Mouse (Mus musculus) hindbrain, postnatal 0 days (tissue): Measurements from ENCODE around the gene Ubr2. TPM values are rescaled to one million over a fixed set of nuclear protein-coding genes. Genes with fewer than 3 reads are reported as not detected.

Experiments used
- ATAC-seq: fragments of 200-750 bp; cut with Nextera tagmentation; 2 replicates; pipeline ENCODE4 v1.8.0; 2017; ENCODE audit warnings: mild to moderate bottlenecking, moderate TSS enrichment, moderate library complexity
- DNase-seq: peaks from one replicate; pipeline ENCODE4 v3.0.0-alpha.2; 2015; ENCODE audit warnings: low spot score
- H3K27ac ChIP-seq: fragments of 300-500 bp; sonication (generic); 2 replicates; pipeline ENCODE4 v1.5.1; 2014; ENCODE audit warnings: mild to moderate bottlenecking
- H3K27me3 ChIP-seq: fragments of 300-500 bp; sonication (generic); 2 replicates; pipeline ENCODE4 v1.6.1; 2014; ENCODE audit warnings: low read length, mixed read lengths; ENCODE audit not compliant: insufficient read depth
- H3K36me3 ChIP-seq: fragments of 300-500 bp; sonication (generic); 2 replicates; pipeline ENCODE4 v1.6.1; 2014; ENCODE audit warnings: low read length, mixed read lengths; ENCODE audit not compliant: insufficient read depth
- H3K4me1 ChIP-seq: fragments of 300-500 bp; sonication (generic); 2 replicates; pipeline ENCODE4 v1.6.1; 2014; ENCODE audit warnings: antibody characterized with exemption, low read length, mixed read lengths; ENCODE audit not compliant: insufficient read depth
- H3K4me2 ChIP-seq: fragments of 300-500 bp; sonication (generic); 2 replicates; pipeline ENCODE4 v1.6.1; 2014; ENCODE audit warnings: low read depth, mild to moderate bottlenecking, low read length, moderate library complexity, mixed read lengths
- H3K4me3 ChIP-seq: fragments of 300-500 bp; sonication (generic); 2 replicates; pipeline ENCODE4 v1.5.1; 2014; ENCODE audit warnings: low read length
- H3K9ac ChIP-seq: fragments of 300-500 bp; sonication (generic); replicated peaks from 2 replicates; pipeline ENCODE4 v1.6.1; 2014; ENCODE audit warnings: mild to moderate bottlenecking, low read length, moderate library complexity, mixed read lengths
- H3K9me3 ChIP-seq: fragments of 300-500 bp; sonication (generic); 2 replicates; pipeline ENCODE4 v1.6.1; 2016; ENCODE audit warnings: low read length, mixed read lengths
- CTCF ChIP-seq: IDR thresholded peaks from 2 replicates; pipeline ENCODE4 v1.5.1; 2016; ENCODE audit warnings: antibody characterized with exemption, control low read depth, low read depth
- WGBS: fragments of 180-500 bp; shearing (Covaris S2); extraction: QIAGEN DNeasy Blood & Tissue Kit; methylation state at CpG from one replicate; pipeline ENCODE4 v1.1.7; 2014; 5-methylcytosine and 5-hydroxymethylcytosine counted together
- polyA plus RNA-seq: library from polyadenylated mRNA; unstranded; fragments of >200 nt; fragmentation: Nextera tagmentation; extraction: Ambion mirVana; gene quantifications from 2 replicates; pipeline ENCODE4 v1.2.1, GENCODE M21; 2015
- total RNA-seq: library from RNA; depleted of rRNA; stranded (reverse); fragments of >200 nt; gene quantifications from 2 replicates; pipeline ENCODE4 v1.2.3, GENCODE M21; 2014

Ubr2 gene
- total and polyA plus RNA-seq, 2 experiments from 2014 or later = 8.7 to 33.0 TPM

DNA sequence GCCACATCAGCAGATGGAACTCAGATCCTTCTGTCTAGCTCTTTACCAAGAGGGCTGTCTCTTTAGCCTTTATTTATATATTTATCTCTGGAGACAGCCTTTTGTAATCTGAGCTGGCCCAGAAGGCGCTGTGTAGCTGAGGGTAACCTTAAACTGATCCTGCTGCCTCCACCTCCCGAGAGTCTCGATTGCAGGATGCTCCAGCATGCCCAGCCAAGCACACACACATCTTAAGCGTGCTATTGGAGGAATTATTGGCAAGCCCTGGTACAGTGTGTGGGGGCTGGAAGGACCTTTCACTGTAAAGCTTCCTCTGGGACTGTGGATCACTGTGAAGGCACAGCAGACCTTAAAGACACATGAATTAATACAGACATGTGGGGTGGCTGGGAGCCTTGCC, 91.4 kb downstream of the Ubr2 start:
- no peak overlapping the region for H3K27ac ChIP-seq
- ATAC-seq (no peak), DNase-seq (no peak)
- no peak overlapping the region for H3K4me2 ChIP-seq
- 34% methylated on average over 4 of the region's 4 CpGs for WGBS
- TF ChIP-seq CTCF = no peak
- H3K36me3 ChIP-seq = no peaks in the 10 kb centered on the region
- H3K27me3 ChIP-seq = no peaks in the 10 kb centered on the region
- H3K4me1 ChIP-seq = no peaks in the 10 kb centered on the region
- no peaks in the 10 kb centered on the region for H3K9me3 ChIP-seq
- H3K9ac ChIP-seq = no peak overlapping the region
- H3K4me3 ChIP-seq = no peak overlapping the region

DNA sequence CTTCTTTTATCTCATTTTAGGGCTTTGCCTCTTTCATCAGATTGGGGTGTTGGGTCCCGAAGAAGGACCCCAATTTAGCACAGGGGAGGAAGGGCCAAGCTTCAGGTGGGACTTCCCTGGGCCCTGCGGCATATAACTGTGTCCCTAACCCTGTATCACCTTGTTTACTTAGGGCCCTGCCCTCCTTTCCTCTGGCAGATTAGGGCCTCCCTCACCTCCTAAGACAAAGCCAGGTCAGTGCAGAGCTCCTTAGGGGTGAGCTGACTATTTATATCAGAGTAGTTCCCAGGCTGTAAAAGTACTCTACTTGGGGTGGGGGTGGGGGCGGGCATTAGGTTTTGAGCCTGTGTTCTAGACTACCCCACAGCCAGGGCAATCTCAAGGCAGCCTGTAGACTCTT, 95.2 kb downstream of the Ubr2 start:
- no peaks in the 10 kb centered on the region for H3K36me3 ChIP-seq
- no peaks in the 10 kb centered on the region for H3K4me1 ChIP-seq
- DNase-seq = no peak
- no peak overlapping the region for H3K27ac ChIP-seq
- H3K9me3 ChIP-seq = no peaks in the 10 kb centered on the region
- no peak for TF ChIP-seq CTCF
- H3K9ac ChIP-seq = no peak overlapping the region
- H3K27me3 ChIP-seq = no peaks in the 10 kb centered on the region
- ATAC-seq = no peak
- H3K4me3 ChIP-seq = no peak overlapping the region
- WGBS = 80% methylated on average over 3 of the region's 3 CpGs
- no peak overlapping the region for H3K4me2 ChIP-seq

DNA sequence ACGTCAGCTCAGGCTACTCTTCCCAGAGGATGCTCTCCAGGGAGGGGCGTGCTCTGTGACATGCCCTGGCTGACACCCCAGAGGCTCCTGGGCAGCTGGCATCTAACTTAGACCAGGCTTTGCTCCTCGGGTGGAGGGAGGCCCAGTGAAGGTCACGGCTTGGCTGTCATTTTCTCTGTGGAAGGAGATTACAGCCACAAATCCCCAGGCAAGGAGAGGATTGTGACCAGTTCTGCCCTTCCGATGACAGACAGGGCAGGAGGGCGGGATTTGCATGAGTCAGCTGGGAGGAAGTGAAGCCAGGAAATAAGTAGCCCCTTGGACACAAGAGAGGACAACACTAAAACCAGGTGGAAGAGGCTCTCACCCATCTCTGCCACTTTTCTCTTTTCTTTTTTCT, 98.0 kb downstream of the Ubr2 start:
- no peak overlapping the region for H3K4me3 ChIP-seq
- no peak overlapping the region for H3K9ac ChIP-seq
- H3K27ac ChIP-seq = no peak overlapping the region

DNA sequence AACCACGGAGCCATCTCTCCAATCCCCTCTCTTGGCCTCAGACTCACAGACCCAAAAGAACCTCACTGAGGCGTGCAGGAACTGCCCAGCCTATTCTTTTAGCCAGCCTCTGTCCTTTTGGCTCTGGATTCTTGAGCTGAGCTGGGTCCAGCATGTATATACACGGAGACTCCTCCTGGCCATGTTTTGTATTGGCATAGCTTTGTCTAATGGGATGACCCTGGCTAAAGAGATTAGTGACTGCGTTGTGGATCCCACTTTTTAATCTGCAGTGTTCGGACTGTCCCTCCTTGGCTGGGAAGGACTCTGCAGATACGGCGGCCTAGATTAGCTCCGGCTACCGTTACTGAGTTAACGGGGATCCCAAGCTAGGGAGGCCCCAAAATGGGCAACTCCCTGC, 100.2 kb downstream of the Ubr2 start, which contains the start of gene Prph2:
Prph2 (plus strand) TSS at position 274 of the 400 bp plus-strand sequence.
- Histone ChIP-seq H3K27me3 (no peaks in the 10 kb centered on the region), H3K36me3 (no peaks in the 10 kb centered on the region), H3K9ac (no peak within 1 kb of the TSS), H3K4me2 (no peak within 1 kb of the TSS), H3K9me3 (no peaks in the 10 kb centered on the region), H3K27ac (no peak within 1 kb of the TSS), H3K4me3 (no peak within 1 kb of the TSS), H3K4me1 (no peaks in the 10 kb centered on the region)
- DNase-seq (no peak), ATAC-seq (no peak)
- 82% methylated on average over 10 of the region's 10 CpGs for WGBS
- no peak for TF ChIP-seq CTCF

More for the DNA sequence above, 98.0 kb downstream of the Ubr2 start:
- DNase-seq = no peak
- Histone ChIP-seq H3K36me3 (no peaks in the 10 kb centered on the region), H3K4me2 (no peak overlapping the region), H3K9me3 (no peaks in the 10 kb centered on the region), H3K27me3 (no peaks in the 10 kb centered on the region), H3K4me1 (no peaks in the 10 kb centered on the region)
- WGBS = 44% methylated on average over 6 of the region's 6 CpGs
- ATAC-seq = peak; percentile 35; the same call in 1 of the 2 replicates
- no peak for TF ChIP-seq CTCF

DNA sequence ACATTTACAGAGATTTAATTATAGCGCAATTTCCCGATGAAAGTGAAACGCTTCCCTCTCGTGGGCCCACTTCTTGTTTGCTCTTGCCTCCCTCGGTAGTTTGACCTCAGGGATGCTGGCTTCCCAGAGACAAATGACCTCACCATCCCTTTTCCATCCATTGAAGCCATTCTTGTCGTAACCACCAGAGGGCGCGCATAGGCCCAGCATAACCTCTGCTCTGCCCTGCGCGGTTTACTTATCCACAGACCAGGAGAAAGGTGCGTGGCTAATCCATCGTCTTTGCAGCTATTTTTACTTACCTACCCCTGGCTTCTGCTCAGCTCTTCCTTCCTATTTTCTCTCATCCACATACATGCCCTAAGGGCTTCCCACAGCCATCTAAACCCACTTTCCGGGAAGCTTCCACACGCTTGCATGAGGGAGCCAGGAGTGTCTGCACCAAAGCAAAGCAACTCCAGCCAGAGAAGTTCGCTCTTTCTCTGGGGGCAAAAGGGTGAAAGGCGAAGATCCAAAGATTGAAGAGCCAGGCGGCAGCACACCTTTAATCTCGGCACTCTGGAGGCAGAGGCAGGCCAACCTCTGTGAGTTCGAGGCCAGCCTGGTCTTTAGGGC, 106.4 kb downstream of the Ubr2 start:
- Histone ChIP-seq H3K9ac (no peak overlapping the region), H3K4me2 (no peak overlapping the region), H3K4me1 (no peaks in the 10 kb centered on the region), H3K9me3 (no peaks in the 10 kb centered on the region), H3K27ac (no peak overlapping the region), H3K27me3 (no peaks in the 10 kb centered on the region), H3K4me3 (no peak overlapping the region), H3K36me3 (no peaks in the 10 kb centered on the region)
- peak; percentile 97 for TF ChIP-seq CTCF
- DNase-seq = peak; percentile 82
- peak; percentile 87 for ATAC-seq
- WGBS = 22% methylated on average over 19 of the region's 19 CpGs

DNA sequence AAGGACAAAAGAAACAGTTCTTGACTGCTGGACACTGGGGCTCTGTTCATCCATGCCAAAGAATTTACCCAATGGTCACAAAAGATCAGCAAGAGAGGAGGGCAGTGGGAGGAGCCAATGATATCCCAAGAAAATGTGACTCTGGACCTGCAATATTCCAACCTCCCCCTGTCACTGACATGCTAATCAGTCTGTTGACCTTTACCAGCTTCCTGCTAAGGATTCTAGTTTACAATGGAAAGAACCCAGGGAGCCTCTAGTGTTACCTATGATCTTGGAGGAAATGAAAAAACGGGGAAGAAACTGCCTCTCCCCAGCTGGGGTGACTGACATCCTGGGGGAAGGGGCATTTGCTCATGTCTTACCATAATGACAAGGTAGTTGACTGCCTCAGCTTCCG, 109.4 kb downstream of the Ubr2 start:
- no peaks in the 10 kb centered on the region for H3K36me3 ChIP-seq
- no peaks in the 10 kb centered on the region for H3K27me3 ChIP-seq
- no peak for TF ChIP-seq CTCF
- H3K9me3 ChIP-seq = no peaks in the 10 kb centered on the region
- H3K4me2 ChIP-seq = no peak overlapping the region
- no peak overlapping the region for H3K9ac ChIP-seq
- H3K27ac ChIP-seq = no peak overlapping the region
- ATAC-seq = no peak
- DNase-seq = no peak
- no peak overlapping the region for H3K4me3 ChIP-seq
- no peaks in the 10 kb centered on the region for H3K4me1 ChIP-seq
- 57% methylated on average over 2 of the region's 2 CpGs for WGBS

DNA sequence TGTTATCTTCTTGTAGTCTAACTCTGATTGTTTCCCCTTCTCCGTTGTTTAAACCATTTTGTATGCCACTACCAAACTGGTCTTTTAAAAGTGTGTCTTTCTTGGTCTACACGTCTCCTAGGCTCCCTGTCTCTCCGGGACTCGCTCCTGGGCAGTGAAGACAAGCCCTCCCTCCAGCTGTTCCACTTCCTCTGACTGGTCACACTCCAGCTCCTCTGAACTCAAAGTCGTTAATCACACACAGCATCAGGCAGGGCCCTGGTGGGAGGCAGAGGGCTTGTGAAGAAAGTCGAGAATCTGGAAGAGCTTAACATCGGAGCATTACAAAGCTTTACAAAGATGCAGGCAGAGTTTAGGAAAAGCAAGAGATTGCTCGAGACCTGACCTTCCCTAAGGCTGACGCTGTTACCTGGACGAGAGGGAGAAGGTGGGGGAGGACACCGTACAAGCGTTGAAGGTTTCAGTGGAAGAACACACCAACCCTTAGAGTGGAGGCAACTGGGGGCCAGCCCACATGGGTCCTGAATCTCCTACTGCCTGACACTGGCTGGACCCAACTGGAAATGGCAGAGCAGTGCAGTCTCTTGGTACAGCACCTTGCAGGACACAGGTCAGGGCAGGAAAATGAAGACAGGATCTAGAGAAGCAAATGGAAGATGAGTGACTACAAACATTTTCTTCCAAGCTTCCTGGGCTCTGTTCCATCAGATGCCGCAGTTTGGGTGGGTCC, 113.0 kb downstream of the Ubr2 start:
- H3K4me2 ChIP-seq = no peak overlapping the region
- DNase-seq = no peak
- H3K27me3 ChIP-seq = no peaks in the 10 kb centered on the region
- H3K9me3 ChIP-seq = no peaks in the 10 kb centered on the region
- ATAC-seq = no peak
- no peak overlapping the region for H3K27ac ChIP-seq
- H3K9ac ChIP-seq = no peak overlapping the region
- H3K4me1 ChIP-seq = peaks cover 6% of the 10 kb centered on the region
- 44% methylated on average over 13 of the region's 13 CpGs for WGBS
- no peak overlapping the region for H3K4me3 ChIP-seq
- no peaks in the 10 kb centered on the region for H3K36me3 ChIP-seq
- TF ChIP-seq CTCF = no peak
